Mouse (Mus musculus): ENCODE results near the gene Insig1.

Insig1 gene

GRCm38 (mm10) chr5:28065275-28065674, 5.9 kb upstream of the Insig1 start:
- DNase-seq, result no peak

DNA sequence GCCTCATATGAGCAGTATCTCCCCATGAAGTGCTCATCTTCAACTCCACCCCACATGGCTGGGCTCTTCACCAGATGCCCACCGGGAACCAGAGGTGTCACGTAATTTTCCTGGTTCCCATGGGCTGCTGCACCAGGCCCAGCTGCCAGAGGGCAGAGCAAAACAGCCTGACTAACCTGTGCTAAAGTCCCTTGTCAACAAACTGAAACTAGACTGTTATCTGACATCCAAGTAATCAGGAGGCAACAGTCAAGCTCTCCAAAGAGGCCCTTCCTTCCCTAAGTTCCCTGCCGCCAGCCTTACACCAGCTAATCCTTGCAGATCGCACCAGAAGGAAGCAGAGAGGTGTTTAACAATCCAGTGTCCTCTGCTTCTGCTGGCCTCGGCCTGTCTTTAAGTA, 4.9 kb upstream of the Insig1 start:
- no peak for DNase-seq

DNA sequence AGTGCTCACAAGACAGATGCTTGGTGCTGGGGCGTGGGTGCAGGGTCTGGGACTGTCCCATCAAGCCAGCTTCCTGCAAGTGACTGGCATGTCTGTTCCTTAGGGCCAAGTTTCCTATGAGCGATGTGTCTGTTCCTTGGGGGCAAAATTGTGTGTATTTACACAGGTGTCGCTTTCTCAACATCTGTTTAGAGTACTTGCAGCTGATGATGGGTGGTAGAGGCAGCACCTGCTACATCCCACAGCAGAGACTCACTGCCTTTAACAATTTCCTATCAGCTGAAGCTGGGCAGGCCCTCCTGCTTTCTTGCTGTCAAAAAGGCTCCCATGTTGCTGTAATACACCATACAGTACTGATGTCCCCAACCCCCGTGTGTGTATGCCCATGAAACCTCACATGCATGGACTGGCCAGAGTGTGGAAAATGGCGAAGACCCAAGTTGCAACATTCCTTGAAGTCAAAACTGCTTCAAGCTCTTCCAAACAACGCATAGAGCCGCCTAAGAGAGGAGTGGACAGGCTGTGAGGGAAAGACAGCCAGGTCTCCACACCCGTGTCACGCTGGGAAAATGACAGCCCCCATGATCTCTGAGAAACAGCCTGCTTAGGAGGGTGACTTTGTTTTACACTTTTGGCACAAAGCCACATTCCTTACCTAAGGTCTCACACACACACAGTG, 875 bp upstream of the Insig1 start:
- no peak for DNase-seq

DNA sequence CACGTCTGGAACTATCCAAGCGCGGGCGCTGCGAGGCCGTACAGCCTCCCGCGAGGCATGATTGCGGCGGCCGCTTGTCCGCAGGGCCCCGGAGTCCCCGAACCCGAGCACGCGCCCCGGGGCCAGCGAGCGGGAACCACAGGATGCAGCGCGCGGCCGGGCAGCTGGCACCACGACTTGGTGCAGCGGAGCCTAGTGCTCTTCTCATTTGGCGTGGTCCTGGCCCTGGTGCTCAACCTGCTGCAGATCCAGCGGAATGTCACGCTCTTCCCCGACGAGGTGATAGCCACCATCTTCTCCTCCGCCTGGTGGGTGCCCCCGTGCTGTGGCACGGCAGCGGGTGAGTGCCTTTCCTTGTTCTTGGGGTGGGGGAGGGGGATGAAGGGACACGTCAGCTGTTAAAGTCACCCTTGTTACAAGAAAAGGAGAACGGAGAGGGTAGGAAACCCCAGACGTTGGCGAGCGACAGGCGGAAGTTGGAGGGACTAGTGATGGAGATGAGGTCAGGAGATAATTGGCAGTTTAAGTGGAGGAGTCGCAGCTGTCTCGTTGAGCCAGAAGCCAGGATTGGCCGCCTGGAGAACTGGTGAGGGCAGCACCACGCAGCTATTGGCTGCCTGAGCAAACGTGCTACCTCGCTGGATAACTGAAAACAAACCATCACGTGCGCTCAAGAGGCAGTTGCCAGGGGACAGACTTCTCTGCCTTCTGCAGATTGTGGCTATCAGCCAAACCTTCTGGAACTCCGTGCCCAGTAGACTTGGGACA, 477 bp downstream of the Insig1 start:
- DNase-seq, result peak; percentile 83 to 84

GRCm38 (mm10) chr5:28079431-28079830, 8.3 kb downstream of the Insig1 start:
- DNase-seq, result no peak

GRCm38 (mm10) chr5:28081127-28081526, 10.0 kb downstream of the Insig1 start:
- DNase-seq, result no peak

DNA sequence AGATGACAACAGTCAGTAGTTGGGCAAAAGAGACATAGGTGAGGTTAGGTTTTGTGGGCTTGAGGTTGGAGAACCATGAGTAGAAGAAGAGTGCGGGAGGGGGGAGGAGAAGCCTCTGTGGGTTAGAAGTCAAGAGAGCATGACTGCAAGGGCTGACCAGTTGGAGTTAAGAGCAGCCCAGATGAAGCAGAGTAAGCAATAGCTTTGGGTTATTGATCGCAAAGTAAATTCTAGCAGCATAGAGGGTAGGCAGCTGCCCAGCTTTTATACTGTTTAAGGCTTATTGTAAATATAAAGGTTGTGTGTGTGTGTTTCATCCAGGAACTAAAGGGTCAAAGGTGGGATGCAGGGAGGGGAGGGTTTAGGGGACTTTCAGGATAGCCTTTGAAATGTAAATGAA, 10.7 kb downstream of the Insig1 start:
- no peak for DNase-seq

DNA sequence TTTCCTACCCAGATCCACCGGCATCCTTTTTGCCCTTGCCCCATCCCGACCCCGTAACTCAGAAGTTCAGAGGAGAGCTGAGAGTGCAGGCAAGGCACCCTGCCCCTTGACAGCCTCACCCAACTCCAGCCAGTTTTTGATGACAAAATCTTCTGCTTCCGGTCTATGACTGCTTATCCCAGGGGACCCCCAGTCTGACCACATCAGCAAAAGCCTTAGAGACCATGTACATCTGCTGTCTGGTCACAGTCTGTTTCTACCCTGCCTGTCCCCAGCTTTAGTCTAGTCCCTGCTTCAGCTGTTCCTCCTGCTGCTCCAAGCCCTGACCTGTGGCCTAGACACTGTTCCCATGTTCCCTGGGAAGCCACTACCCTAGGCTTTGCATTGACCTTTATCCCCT, 11.1 kb downstream of the Insig1 start:
- DNase-seq, result no peak

DNA sequence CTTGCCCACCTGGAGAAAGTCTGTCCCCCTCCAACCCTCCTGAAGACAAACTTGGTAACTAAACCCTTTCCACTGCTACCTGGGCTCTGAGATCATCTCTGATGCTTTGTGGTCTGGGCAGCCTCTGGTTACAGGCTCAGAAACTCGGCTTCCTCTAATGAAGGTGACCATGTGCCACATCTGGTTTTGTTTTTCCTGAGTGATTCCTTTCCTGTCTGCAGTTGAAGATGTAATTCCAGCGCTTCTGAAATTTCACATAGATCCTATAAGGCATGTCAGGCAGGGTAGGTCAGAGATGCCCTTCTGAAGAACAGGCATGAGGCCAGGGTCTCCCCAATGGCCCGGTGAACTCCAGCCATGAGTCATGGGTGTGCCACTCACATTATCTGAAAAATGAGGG, 11.6 kb downstream of the Insig1 start:
- DNase-seq, result no peak

GRCm38 (mm10) chr5:28084743-28085142, 13.6 kb downstream of the Insig1 start:
- no peak for DNase-seq

GRCm38 (mm10) chr5:28090547-28090946, 19.4 kb downstream of the Insig1 start:
- no peak for DNase-seq

GRCm38 (mm10) chr5:28092327-28092726, 21.2 kb downstream of the Insig1 start:
- no peak for DNase-seq

DNA sequence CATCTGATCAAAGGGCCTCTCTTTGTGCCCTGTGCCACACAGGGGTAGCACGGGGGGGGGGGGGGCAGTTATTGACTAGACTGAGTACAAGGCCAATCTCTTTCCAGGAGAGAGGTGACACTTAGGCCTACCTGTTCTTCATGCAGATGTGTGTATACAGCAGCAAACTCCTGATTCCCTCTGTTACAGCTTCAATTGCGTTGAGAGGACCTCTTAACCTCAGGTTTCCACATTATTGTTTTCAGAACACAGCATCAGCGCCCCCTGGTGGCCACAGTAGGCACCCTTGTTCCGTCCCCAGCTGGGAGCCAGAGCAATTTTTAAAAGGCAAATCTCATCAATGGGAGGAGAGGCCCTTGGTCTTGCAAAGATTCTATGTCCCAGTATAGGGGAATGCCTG, 22.7 kb downstream of the Insig1 start:
- DNase-seq, result peak; percentile 88 to 90

DNA sequence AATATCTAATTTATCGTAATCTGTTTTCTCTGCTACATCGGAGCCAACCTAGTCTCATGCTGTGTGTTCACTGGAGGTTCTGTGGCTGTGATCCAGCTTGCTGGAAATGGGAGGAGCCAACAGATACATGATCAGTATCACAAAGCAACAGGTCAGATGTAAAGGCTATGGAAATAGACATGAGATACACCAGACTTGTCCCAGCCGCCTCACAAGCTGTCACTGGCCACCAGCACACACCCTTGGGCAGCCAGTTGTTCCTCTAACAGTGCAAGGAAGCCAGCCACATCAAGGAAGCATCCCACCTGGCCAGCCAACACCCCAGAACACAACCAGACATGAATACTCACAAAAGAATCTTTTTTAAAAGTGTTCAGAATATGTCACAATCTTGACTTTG, 23.2 kb downstream of the Insig1 start:
- DNase-seq, result no peak

DNA sequence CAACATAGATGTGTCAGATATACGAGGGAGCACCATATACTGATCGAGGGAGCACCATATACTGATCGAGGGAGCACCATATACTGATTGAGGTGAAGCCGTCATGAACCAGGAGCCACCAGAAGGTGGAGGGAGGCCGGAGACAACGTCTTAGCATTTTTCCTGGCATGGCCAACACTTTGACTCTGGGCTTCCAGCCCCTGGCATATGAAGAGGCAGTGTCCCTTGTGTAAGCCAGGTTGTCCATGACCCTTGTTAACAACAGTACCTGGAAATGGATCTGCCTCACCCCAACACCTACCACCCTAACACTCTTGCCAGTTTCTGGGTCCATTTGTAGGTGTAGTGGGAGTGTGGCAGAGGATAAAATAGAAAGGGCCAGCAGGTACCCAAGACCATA, 23.7 kb downstream of the Insig1 start:
- no peak for DNase-seq

GRCm38 (mm10) chr5:28095671-28096070, 24.5 kb downstream of the Insig1 start:
- no peak for DNase-seq

DNA sequence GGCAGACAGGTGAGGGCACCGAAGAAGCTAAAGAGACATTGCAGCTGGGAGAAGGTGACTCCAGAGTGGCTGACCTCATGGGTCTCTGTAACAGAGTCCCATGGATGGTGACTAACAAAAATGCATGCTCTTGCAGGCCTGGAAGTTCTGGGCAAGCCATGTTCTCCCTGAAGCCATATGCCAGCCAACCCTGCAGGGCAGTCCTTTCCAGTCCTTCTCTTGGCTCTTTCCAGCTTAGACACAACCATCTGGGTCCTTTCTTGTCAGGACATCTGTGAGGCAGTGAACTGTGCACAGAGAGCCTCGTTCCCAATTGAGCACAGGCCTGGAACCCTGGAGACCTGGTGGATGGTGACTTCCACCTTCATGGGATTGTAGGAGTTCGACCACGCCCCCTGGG, 35.8 kb downstream of the Insig1 start:
- DNase-seq, result peak in 1 of 2 experiments; percentile 22

GRCm38 (mm10) chr5:28107974-28108373, 36.8 kb downstream of the Insig1 start:
- no peak for DNase-seq

DNA sequence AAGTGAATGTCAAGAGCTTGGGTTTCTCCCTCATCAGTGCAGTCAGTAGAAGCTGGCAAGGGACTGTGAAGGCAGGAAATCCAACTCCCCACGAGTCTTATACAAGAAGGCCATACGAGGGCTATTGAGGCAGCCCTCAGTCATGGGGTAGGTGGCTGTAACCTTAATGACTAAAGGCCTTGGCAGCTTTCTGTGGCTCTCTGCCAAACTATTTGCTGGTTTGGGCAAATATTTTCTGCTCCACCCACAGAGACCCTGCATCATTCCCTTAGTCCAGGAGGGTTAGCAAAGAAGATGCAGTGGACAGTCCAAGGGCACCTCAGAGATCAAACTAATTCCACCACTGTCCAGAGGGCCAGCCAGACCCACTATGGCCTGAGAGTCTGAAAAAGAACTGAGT, 39.7 kb downstream of the Insig1 start:
- no peak for DNase-seq

- DNase-seq, result no peak
Observed at GRCm38 (mm10) chr5:28117251-28117880, 46.2 kb downstream of the Insig1 start.

- peak; percentile 66 to 69 for DNase-seq
Observed at GRCm38 (mm10) chr5:28117882-28118530, 46.8 kb downstream of the Insig1 start.

DNA sequence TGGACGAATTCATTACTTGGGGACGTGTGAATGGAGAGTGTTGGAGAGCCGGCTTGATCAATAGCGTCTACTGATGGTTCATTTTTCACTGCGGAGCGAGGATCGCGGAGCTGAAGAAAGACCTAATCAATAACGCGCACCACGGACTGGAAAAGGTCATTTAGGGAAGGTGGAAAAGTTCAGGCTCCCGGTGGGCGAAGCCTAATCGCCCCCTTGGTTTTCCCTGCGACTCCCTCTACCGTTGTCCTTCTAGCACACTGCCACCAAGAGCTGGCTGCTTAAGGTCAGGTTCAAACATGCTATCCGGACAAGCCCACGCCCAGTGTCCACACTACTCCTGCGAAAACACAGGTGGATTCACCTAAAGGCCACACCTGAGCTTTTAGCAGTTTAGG, 47.4 kb downstream of the Insig1 start:
- DNase-seq, result peak; percentile 35 to 49

GRCm38 (mm10) chr5:28119576-28119975, 48.4 kb downstream of the Insig1 start:
- DNase-seq, result no peak

Measured in cerebellum, postnatal 36 days (tissue).